Mouse (Mus musculus) left cerebral cortex, postnatal 36 days (tissue): ENCODE results near the gene Paxx. TPM values are rescaled to one million over a fixed set of nuclear protein-coding genes. Genes with fewer than 3 reads are reported as not detected.
A peak's percentile ranks its signal among the peaks of the same experiment; 100 is the strongest.

Source experiments
- DNase-seq, 2 experiments: peaks; one replicate each; pipeline ENCODE4 v3.0.0; 2021 to 2022; ENCODE audit warnings: low spot score in 2 of 2, mixed read lengths in 1 of 2
- intact Hi-C: fragments of 180-260 bp; cut with DNase I; formaldehyde crosslinking; loops from one replicate; pipeline ENCODE4 v1.15.1; 2025
- total RNA-seq, 2 experiments: library from RNA; stranded (reverse); gene quantifications; 2 replicates each; pipeline ENCODE4 v1.2.3; 2021

Paxx gene
- total RNA-seq, 2 experiments from 2014 or later = 72.8 to 75.8 TPM

- DNase-seq = no peak
- intact Hi-C loops = no loop called here
Observed at GRCm38 (mm10) chr2:25487965-25488670, 27.2 kb upstream of the Paxx start.

- intact Hi-C loops = no loop called here
- no peak for DNase-seq
Observed at GRCm38 (mm10) chr2:25484901-25485647, 24.2 kb upstream of the Paxx start.

- intact Hi-C loops = no loop called here
- no peak for DNase-seq
Observed at GRCm38 (mm10) chr2:25482969-25483368, 22.1 kb upstream of the Paxx start.

GRCm38 (mm10) chr2:25480541-25480940 lies 19.6 kb upstream of the Paxx start:
- no peak for DNase-seq
- intact Hi-C loops = no loop called here

GRCm38 (mm10) chr2:25479551-25480311 lies 18.8 kb upstream of the Paxx start:
- intact Hi-C loops = no loop called here
- DNase-seq = no peak

GRCm38 (mm10) chr2:25477967-25478675 lies 17.2 kb upstream of the Paxx start:
- intact Hi-C loops = no loop called here
- DNase-seq = peak; percentile 50 to 57

GRCm38 (mm10) chr2:25477541-25477940 lies 16.6 kb upstream of the Paxx start:
- intact Hi-C loops = no loop called here
- no peak for DNase-seq

GRCm38 (mm10) chr2:25472550-25472949 lies 11.7 kb upstream of the Paxx start:
- no peak for DNase-seq

GRCm38 (mm10) chr2:25469969-25470368 lies 9.1 kb upstream of the Paxx start, which contains the start of gene Ptgds:
Gene Ptgds (minus strand): TSS chr2:25470046.
- DNase-seq = no peak
- intact Hi-C loops = no loop called here

More at GRCm38 (mm10) chr2:25472550-25472949, 11.7 kb upstream of the Paxx start:
- intact Hi-C loops = no loop called here

- peak in 1 of 2 experiments; percentile 48 for DNase-seq
Observed at GRCm38 (mm10) chr2:25468962-25469915, 8.3 kb upstream of the Paxx start.

GRCm38 (mm10) chr2:25467606-25468303 lies 6.9 kb upstream of the Paxx start:
- no peak for DNase-seq
- intact Hi-C loops = no loop called here

More at GRCm38 (mm10) chr2:25468962-25469915, 8.3 kb upstream of the Paxx start:
- intact Hi-C loops = no loop called here

GRCm38 (mm10) chr2:25465816-25466635 lies 5.1 kb upstream of the Paxx start:
- DNase-seq = no peak
- intact Hi-C loops = no loop called here

GRCm38 (mm10) chr2:25465256-25465655 lies 4.4 kb upstream of the Paxx start:
- no peak for DNase-seq
- intact Hi-C loops = no loop called here

- intact Hi-C loops = no loop called here
- DNase-seq = no peak
Observed at GRCm38 (mm10) chr2:25463630-25464029, 2.7 kb upstream of the Paxx start.

GRCm38 (mm10) chr2:25461407-25461806 lies 513 bp upstream of the Paxx start:
- DNase-seq = no peak
- intact Hi-C loops = loop anchor here (2.0 kb wide), 2 partner anchors 31 to 39 kb away; partner anchors contain the start of genes C8g and Fbxw5

GRCm38 (mm10) chr2:25460135-25460534 lies 759 bp downstream of the Paxx start:
- intact Hi-C loops = loop anchor here (2.0 kb wide), 2 partner anchors 29 to 41 kb away; partner anchors contain the start of genes C8g and Fbxw5
- DNase-seq = no peak

GRCm38 (mm10) chr2:25458911-25459310 lies 2.0 kb downstream of the Paxx start:
- no peak for DNase-seq
- intact Hi-C loops = no loop called here
